Mouse (Mus musculus) heart, embryonic 16.5 days (tissue): Measurements from ENCODE around the gene Il27ra. TPM values are rescaled to one million over a fixed set of nuclear protein-coding genes. Genes with fewer than 3 reads are reported as not detected.

Experiments
- ATAC-seq: fragments of 200-750 bp; cut with Nextera tagmentation; replicated peaks from 2 replicates; pipeline ENCODE4 v1.8.0; 2017; ENCODE audit warnings: moderate number of reproducible peaks; ENCODE audit not compliant: insufficient read depth, low FRiP score; ENCODE audit errors: extremely low read depth
- H3K27ac ChIP-seq: fragments of 300-500 bp; sonication (generic); 2 replicates; pipeline ENCODE4 v1.5.1; 2014; ENCODE audit warnings: mild to moderate bottlenecking, low read length, control low read depth, moderate library complexity
- H3K27me3 ChIP-seq: fragments of 300-500 bp; sonication (generic); 2 replicates; pipeline ENCODE4 v1.6.1; 2014; ENCODE audit warnings: low read length, mixed read lengths; ENCODE audit not compliant: control insufficient read depth, insufficient read depth
- H3K36me3 ChIP-seq: fragments of 300-500 bp; sonication (generic); 2 replicates; pipeline ENCODE4 v1.6.1; 2014; ENCODE audit not compliant: control insufficient read depth, insufficient read depth
- H3K4me1 ChIP-seq: fragments of 300-500 bp; sonication (generic); 2 replicates; pipeline ENCODE4 v1.6.1; 2014; ENCODE audit warnings: low read length, mixed read lengths; ENCODE audit not compliant: control insufficient read depth, insufficient read depth
- H3K4me2 ChIP-seq: fragments of 300-500 bp; sonication (generic); 2 replicates; pipeline ENCODE4 v1.6.1; 2014; ENCODE audit warnings: low read depth, mild to moderate bottlenecking, control low read depth, low read length
- H3K4me3 ChIP-seq: fragments of 300-500 bp; sonication (generic); 2 replicates; pipeline ENCODE4 v1.5.1; 2014; ENCODE audit warnings: mild to moderate bottlenecking, control low read depth, low read length
- H3K9ac ChIP-seq: fragments of 300-500 bp; sonication (generic); 2 replicates; pipeline ENCODE4 v1.6.1; 2014; ENCODE audit warnings: low read length, control low read depth
- H3K9me3 ChIP-seq: fragments of 300-500 bp; sonication (generic); replicated peaks from 2 replicates; pipeline ENCODE4 v1.6.1; 2016; ENCODE audit warnings: low read length; ENCODE audit not compliant: control insufficient read depth
- WGBS: fragments of 180-500 bp; shearing (Covaris S2); extraction: QIAGEN DNeasy Blood & Tissue Kit; methylation state at CpG from one replicate; pipeline ENCODE4 v1.1.7; 2014; 5-methylcytosine and 5-hydroxymethylcytosine counted together
- polyA plus RNA-seq: library from polyadenylated mRNA; unstranded; fragments of >200 nt; fragmentation: Nextera tagmentation; extraction: Ambion mirVana; gene quantifications from 2 replicates; pipeline ENCODE4 v1.2.1, GENCODE M21; 2015

Il27ra gene
- polyA plus RNA-seq, 1 experiment from 2014 or later = 6.5 TPM

- peak; percentile 5; the same call in 1 of the 2 replicates for ATAC-seq
- peaks cover 25% of the 10 kb centered on the region for H3K4me1 ChIP-seq
Measured at GRCm38 (mm10) chr8:83998231-83999056, 43.9 kb downstream of the Il27ra start.

GRCm38 (mm10) chr8:83997511-83998141 is 44.8 kb downstream of the Il27ra start, which contains the start of gene Samd1:
Samd1 (plus strand) TSS chr8:83997672.
- Histone ChIP-seq H3K4me3 (peak within 1 kb of the TSS; percentile 88), H3K27ac (peak within 1 kb of the TSS; percentile 97), H3K27me3 (no peaks in the 10 kb centered on the region; the same call in 1 of the 2 replicates), H3K36me3 (peaks cover 32% of the 10 kb centered on the region), H3K4me2 (peak within 1 kb of the TSS; percentile 97), H3K9me3 (no peaks in the 10 kb centered on the region), H3K9ac (peak within 1 kb of the TSS; percentile 92), H3K4me1 (peaks cover 20% of the 10 kb centered on the region)
- ATAC-seq = no peak
- whole genome bisulfite sequencing = under 1% methylated on average over 69 of the region's 112 CpGs

More at GRCm38 (mm10) chr8:83998231-83999056, 43.9 kb downstream of the Il27ra start:
- H3K36me3 ChIP-seq = peaks cover 30% of the 10 kb centered on the region
- peak overlapping the region; percentile 88 for H3K4me3 ChIP-seq
- H3K27ac ChIP-seq = peak overlapping the region; percentile 97
- H3K9ac ChIP-seq = peak overlapping the region; percentile 92
- H3K4me2 ChIP-seq = peak overlapping the region; percentile 68
- no peaks in the 10 kb centered on the region for H3K9me3 ChIP-seq
- no peaks in the 10 kb centered on the region; the same call in 1 of the 2 replicates for H3K27me3 ChIP-seq
- WGBS = under 1% methylated on average over 70 of the region's 92 CpGs

- H3K36me3 ChIP-seq = peaks cover 39% of the 10 kb centered on the region
- peak overlapping the region; percentile 88 for H3K4me3 ChIP-seq
- H3K4me1 ChIP-seq = peaks cover 20% of the 10 kb centered on the region
- peak overlapping the region; percentile 97 for H3K27ac ChIP-seq
- peak overlapping the region; percentile 97 for H3K4me2 ChIP-seq
- no peaks in the 10 kb centered on the region for H3K9me3 ChIP-seq
- ATAC-seq = peak; percentile 84
- no peaks in the 10 kb centered on the region; the same call in 1 of the 2 replicates for H3K27me3 ChIP-seq
- under 1% methylated on average over 49 of the region's 103 CpGs for WGBS
- peak overlapping the region; percentile 92 for H3K9ac ChIP-seq
Measured at GRCm38 (mm10) chr8:83996567-83997505, 45.6 kb downstream of the Il27ra start.

GRCm38 (mm10) chr8:83995973-83996372 is 46.4 kb downstream of the Il27ra start:
- Histone ChIP-seq H3K4me2 (peak overlapping the region; percentile 97), H3K27ac (peak overlapping the region; percentile 97), H3K9me3 (no peaks in the 10 kb centered on the region), H3K4me3 (peak overlapping the region; percentile 88), H3K27me3 (no peaks in the 10 kb centered on the region), H3K9ac (peak overlapping the region; percentile 92), H3K36me3 (peaks cover 45% of the 10 kb centered on the region), H3K4me1 (peaks cover 20% of the 10 kb centered on the region)
- ATAC-seq = no peak
- WGBS = 29% methylated on average over 12 of the region's 12 CpGs

- Histone ChIP-seq H3K9ac (no peak overlapping the region), H3K27me3 (no peaks in the 10 kb centered on the region), H3K36me3 (peaks cover 47% of the 10 kb centered on the region), H3K9me3 (no peaks in the 10 kb centered on the region), H3K4me1 (peaks cover 13% of the 10 kb centered on the region), H3K27ac (no peak overlapping the region), H3K4me2 (no peak overlapping the region), H3K4me3 (no peak overlapping the region)
- no peak for ATAC-seq
- 73% methylated on average over 3 of the region's 3 CpGs for WGBS
Measured at GRCm38 (mm10) chr8:83994030-83994429, 48.4 kb downstream of the Il27ra start.

GRCm38 (mm10) chr8:83992488-83992887 is 49.9 kb downstream of the Il27ra start:
- Histone ChIP-seq H3K27me3 (no peaks in the 10 kb centered on the region), H3K4me2 (no peak overlapping the region), H3K9ac (no peak overlapping the region), H3K27ac (no peak overlapping the region), H3K36me3 (peaks cover 57% of the 10 kb centered on the region), H3K4me3 (no peak overlapping the region), H3K9me3 (no peaks in the 10 kb centered on the region), H3K4me1 (peaks cover 7% of the 10 kb centered on the region)
- ATAC-seq = no peak
- 73% methylated on average over 2 of the region's 2 CpGs for WGBS

- no peaks in the 10 kb centered on the region for H3K27me3 ChIP-seq
- H3K4me1 ChIP-seq = no peaks in the 10 kb centered on the region
- WGBS = 94% methylated on average over 14 of the region's 14 CpGs
- no peak overlapping the region for H3K4me2 ChIP-seq
- H3K27ac ChIP-seq = no peak overlapping the region
- ATAC-seq = no peak
- H3K9ac ChIP-seq = no peak overlapping the region
- no peak overlapping the region for H3K4me3 ChIP-seq
- no peaks in the 10 kb centered on the region for H3K9me3 ChIP-seq
- H3K36me3 ChIP-seq = peaks cover 76% of the 10 kb centered on the region
Measured at GRCm38 (mm10) chr8:83990170-83990569, 52.2 kb downstream of the Il27ra start.

- 82% methylated on average over 7 of the region's 7 CpGs for WGBS
- H3K9ac ChIP-seq = no peak overlapping the region
Measured at GRCm38 (mm10) chr8:83989243-83989642, 53.1 kb downstream of the Il27ra start.

More at GRCm38 (mm10) chr8:83989243-83989642, 53.1 kb downstream of the Il27ra start:
- no peak overlapping the region for H3K27ac ChIP-seq
- H3K9me3 ChIP-seq = no peaks in the 10 kb centered on the region
- ATAC-seq = no peak
- no peaks in the 10 kb centered on the region for H3K4me1 ChIP-seq
- H3K27me3 ChIP-seq = no peaks in the 10 kb centered on the region
- H3K4me2 ChIP-seq = no peak overlapping the region
- H3K36me3 ChIP-seq = peaks cover 71% of the 10 kb centered on the region
- no peak overlapping the region for H3K4me3 ChIP-seq
